Mouse (Mus musculus) monocyte, adult 5-6 weeks (primary cell): ENCODE measurements around the gene Pcbd2. TPM values are rescaled to one million over a fixed set of nuclear protein-coding genes. Genes with fewer than 3 reads are reported as not detected.
"Not testable (repeated sequence)": the region's sequence is repeated elsewhere in the genome, so short reads cannot be mapped to it uniquely, and the experiment has no call there.

Experiments used
- ATAC-seq: fragments of 153-309, 156-312 bp; replicated peaks from 2 replicates; pipeline ENCODE4 v1.8.0; 2017; ENCODE audit warnings: mild to moderate bottlenecking; ENCODE audit not compliant: low TSS enrichment, insufficient number of reproducible peaks, severe bottlenecking, poor library complexity, low FRiP score
- total RNA-seq: library from RNA; stranded (forward); fragments of 200-1000, 200-491, 200-594 nt; gene quantifications from 3 replicates; pipeline ENCODE4 v1.2.3, GENCODE M21; 2017

The Pcbd2 gene
- 18.4 to 47.8 TPM (median 21.5 TPM) in 3 replicates for total RNA-seq

DNA sequence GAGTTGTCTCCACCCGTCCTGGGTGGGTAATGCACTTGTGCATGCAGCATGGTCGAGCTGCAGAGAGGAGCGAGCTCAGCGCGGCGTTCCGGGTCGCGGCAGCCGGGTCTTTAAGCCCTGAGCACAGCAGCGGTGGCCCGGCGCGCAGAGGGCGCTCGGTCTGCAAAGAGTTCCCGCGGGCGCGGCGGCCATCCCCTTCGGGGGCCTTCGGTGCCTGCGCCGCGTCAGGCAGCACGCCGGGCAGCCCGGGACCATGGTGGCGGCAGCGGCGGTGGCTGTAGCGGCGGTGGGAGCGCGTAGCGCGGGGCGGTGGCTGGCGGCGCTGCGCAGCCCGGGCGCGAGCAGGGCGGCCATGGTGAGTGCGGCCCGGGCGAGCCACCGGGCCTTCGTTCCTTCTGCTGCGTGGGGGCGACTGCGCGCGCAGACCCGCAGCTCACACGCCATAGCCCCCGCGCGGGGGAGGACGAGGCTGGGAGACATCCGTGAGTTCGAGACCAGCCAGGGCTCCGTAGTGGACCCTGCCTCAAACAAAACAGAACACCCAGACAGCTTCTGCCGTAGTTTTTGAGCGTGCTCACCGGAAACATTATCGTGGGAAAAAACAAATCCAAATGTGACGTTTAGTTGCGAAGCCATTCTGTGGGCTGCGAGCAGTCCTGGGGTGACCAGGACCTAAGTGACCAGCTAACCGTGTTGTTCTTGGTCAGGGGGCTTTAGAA is at the start of gene Pcbd2:
Pcbd2 (plus strand) TSS at position 249 of the 719 bp plus-strand sequence.
- ATAC-seq = peak; percentile 60

DNA sequence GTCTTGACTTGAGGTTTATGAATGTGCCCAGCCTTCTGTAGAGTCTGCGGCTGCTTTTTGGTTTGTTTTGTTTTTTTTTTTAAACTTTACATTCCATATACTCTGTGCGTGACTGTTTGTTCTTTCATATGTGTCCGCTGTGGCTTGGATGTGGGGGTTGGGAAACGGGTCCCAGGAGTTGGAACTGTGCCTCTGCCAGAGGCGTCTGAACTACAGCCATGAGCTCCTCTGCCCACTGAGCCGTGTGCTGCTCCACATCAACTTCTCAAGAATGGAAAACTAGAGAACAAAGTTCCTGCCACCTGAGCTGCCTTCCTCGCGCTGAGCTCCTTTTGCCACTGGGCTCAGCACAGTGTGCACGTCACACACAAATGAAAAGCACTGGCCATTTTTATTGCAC is 45.0 kb upstream of the Pcbd2 start:
- ATAC-seq = no peak

DNA sequence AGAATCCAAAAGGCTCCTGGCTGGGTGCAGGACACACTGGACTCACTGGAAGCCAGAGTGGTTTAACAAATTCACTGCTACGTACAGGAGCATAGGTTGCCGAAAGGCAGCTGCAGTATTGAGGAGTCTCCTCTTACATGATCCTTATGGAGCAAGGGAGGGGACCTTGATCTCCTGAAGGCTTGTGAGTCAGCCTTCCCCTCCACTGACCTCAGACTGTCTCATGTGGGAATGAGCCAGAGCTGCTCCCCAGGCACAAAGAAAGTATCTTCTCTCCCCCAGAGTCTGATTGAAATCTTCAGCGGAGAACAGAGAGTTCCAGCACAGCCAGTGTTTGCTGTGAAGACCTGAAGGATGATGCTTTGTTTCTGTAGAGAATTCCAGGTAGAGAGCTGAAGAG is 43.6 kb upstream of the Pcbd2 start:
- no peak for ATAC-seq

DNA sequence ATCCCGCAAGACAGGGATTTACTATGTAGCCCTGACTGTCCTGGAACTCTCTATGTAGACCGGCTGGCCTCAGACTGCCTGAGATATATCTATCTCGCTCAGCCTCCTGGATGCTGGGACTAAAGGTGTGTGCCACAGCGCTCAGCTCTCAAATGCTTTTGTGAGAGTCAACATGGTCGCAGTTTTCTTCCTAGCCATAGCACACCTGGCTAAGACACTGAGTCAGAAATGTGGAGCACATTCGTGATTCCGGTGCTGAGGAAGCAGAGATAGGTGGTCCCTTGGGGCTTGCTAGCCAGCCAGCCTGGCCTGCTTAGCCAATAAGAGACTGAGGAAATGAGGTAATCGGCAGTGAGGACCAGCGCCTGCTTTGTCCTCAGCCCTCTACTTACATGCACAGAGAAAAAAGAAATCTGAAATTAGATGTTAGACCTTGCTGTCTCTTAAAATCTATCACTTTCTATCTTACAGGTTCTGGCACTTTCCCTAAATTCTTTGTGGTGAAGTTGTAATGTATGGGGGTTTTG is 41.0 kb upstream of the Pcbd2 start:
- ATAC-seq = no peak

DNA sequence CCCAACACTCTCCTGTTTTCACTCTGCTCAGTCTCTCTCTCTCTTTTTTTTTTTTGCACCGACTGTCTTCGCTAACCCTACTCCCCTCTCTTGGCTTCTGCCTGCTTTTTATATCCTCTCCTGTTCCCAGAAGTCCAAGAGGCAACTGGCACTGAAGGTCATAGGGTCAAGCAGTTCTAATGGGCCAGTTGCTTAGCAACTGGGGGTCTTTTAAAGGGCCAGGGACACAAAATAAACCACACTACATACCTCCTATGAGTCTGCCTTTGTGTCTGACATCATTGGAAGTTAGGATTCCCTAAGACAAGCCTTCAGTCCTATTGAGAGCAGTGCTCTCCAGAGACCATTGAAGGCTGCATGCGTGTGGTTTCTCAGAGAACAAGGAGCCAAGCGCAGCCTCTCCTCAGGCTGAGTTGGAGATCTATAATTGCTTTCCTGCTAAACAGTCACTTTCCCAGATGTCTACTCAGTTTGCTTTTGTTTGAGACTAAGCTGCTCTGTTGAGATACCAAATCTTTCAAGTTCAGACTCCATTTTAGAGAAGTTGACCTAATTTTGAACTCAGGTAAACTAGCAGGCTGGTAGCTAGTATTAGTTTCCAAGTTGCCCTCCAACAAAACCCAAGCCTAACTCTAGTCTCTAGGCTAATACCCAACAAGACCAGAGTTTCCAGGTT is 39.1 kb upstream of the Pcbd2 start:
- no peak for ATAC-seq

DNA sequence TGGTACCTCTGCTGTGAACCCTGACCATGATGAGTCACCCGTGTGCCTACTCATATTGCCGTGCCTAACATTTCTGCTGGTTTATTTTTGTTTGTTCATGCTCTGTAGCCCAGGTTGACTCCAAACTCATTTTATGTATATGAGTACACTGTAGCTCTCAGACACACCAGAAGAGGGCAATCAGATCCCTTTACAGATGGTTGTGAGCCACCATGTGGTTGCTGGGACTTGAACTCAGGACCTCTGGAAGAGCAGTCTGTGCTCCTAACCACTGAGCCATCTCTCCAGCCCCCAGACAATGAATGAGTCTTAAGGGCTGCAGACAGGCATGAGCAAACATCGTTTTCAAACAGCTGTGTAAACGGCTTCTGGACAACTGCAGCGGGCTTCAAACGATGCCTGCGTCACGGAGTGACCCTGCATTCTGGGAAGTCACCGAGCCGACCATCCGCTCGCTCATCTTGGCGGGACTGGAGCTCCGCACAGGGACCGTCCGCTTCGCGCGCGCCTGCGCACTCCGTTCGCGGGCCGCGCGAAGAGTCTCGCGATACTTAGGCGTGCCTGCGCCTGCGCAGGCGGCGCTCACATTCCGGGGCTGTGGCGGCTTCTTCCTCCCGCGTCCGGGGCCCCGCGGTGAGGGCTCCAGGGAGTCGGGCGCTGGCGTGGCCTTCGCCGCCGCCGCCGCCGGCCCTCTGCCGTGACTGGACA is 34.5 kb upstream of the Pcbd2 start, which contains the start of gene B230219D22Rik:
B230219D22Rik (plus strand) TSS at position 590 of the 708 bp plus-strand sequence.
- peak; percentile 81 for ATAC-seq

DNA sequence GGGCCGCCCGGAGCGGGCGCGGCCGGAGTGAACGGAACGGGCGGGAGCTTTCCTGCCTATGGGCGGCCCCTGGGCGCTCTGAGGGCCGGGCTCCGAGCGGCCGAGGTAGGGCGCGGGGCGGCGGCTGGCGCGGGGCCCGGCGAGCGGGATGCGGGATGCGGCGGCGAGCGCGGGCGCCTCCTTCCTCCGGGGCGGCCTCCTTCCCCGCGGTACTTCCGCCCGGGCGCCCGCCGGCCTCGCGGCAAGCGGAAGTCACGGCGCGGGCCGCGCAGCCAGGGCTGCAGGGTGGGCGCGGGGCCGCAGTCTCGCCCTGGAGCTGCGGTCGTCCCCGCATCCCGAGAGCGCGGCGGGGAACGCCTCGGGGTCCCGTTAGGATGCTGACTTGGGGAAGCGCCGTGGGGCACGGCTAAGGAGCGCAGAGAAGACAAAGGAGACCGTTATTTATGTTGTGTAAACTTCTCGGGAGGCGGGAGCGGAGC is 33.9 kb upstream of the Pcbd2 start:
- ATAC-seq = peak; percentile 12; the same call in 1 of the 2 replicates

DNA sequence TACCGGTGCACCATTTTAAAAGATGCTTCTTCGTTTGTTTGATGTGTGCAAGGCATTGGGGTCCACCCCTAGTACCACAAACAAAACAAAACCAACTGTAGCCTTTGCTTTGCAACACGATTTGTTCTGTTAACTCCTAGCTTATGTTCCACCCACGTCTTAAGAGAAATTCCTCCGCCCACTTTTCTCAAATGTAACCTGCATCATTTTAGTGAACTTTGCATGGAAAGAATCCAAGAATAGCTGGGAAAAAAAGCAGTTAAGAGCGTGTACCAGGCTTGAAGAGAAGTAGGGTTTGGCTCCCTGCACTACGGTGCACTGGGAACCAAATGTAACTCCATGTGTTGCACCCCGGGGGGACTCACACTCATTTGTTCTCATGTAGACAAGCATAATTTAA is 33.1 kb upstream of the Pcbd2 start:
- no peak for ATAC-seq

DNA sequence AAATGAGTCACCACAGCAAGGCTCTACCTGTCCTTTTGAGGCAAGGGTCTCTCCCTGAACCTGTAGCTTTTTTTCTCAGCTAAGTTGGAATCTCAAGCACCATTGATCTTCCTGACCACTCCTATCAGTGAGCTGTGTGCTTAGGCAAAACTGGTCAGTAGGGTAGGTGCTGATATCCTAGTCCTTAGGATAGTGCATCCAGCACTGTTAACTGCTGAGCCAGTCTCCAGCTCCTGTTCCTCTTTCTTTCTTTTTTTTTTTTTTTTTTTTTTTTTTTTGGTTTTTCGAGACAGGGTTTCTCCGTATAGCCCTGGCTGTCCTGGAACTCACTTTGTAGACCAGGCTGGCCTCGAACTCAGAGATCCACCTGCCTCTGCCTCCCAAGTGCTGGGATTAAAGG is 31.2 kb upstream of the Pcbd2 start:
- ATAC-seq = not testable (repeated sequence)

DNA sequence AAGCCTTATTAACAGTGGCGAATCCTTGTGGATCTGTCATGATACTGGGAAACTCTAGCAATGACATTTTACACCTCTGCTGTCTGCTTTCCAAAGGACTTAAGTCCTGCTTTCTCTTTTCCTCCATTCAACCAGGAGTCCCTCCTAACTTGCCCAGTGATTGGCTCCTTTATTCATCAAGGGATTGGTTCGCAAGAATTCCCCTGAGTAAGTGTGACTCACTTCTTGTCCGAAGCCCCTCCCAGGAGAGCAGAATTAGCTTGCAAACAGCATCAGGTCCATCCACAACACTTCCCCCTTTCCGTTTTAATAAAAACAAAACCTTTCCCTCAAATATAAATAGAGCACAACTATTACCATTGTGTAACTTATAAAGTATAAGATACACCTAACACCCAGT is 22.9 kb upstream of the Pcbd2 start:
- ATAC-seq = no peak

DNA sequence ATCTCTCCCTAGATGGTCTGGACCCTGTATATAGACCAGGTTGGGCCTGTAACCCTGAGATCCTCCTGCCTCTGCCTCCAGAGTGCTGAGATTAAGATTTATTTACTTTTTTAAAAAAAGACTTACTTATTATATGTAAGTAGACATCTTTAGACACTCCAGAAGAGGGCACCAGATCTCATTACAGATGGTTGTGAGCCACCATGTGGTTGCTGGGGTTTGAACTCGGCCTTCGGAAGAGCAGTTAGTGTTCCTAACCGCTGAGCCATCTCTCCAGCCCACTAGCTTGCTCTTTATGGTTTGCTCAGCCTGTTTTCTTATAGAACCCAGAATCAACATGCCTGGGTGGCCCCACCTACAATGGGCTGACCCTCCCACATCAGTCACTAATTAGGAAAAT is 14.3 kb upstream of the Pcbd2 start:
- ATAC-seq = no peak

DNA sequence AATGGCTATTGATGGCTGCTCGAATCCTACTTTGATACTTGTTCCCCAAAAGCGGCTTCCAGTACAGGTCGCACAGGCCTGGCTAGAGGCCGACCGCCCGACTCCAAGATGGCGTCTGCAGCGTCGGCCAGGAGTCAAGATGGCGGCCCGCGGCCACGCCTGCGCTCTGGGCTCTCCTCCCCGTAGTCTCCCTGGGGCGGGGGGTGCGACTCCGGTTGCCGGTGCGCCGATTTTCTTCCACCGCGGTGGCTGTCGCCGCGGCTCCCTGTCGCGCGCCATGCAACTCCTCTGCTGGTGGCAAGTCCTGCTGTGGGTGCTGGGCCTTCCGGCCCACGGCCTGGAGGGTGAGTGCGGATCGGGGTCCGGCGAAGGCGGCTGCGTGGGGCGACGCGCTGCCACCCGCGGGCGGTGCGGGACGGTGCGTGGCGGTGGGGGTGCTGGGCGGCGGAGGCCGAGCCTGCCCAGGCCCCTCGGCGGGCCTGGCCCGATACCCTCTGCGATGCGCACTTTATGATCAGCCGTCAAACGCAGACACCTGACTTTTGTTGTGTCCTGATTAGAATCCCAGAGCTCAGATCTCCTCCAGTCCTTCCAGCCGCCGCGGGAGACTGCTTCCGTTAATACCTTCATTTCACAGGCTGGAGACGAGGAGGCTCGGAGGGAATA is 12.5 kb upstream of the Pcbd2 start, which contains the start of gene Txndc15:
Txndc15 (plus strand) TSS at position 150 of the 666 bp plus-strand sequence.
- ATAC-seq = peak; percentile 89

DNA sequence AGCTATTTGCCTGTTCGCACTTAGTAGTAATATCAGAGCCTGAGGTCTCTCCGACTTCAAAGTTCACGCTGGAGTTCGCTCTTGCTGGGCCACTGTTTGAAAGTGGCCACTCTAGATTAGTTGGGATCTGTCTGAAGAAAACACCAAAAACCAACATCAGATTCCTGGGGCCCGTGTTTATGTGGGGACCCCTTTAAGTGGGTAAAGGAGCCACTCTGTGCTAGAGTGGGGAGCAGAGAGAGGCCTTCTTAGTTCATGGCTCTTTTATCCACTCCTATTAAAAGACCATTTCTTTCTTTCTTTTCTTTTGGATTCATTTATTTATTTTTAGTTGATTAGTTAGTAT is 12.0 kb upstream of the Pcbd2 start:
- no peak for ATAC-seq

DNA sequence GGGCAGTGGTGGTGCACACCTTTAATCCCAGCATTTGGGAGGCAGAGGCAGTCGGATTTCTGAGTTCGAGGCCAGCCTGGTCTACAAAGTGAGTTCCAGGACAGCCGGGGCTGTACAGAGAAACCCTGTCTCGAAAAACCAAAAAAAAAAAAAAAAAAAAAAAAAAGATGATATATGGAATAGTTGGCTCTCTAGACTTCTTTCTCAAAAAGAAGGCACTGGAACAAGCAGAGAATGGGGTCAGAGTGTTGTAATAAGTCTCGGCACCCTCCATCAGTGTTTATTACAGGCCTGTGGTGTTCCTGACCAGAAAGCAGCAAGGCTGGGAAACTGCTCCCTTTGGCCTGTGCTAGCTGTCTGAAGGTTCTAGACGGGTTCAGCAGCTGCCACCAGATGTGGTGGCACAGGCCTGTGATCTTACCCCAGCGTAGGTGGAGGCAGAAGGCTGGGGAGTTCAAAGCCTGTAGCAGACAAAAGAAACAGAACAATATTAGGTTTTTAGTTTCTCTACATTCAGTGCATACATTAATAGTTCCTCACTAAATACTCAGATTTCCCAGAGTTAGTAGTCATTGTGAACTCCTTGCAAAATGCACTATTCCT is 11.2 kb upstream of the Pcbd2 start:
- no peak for ATAC-seq

DNA sequence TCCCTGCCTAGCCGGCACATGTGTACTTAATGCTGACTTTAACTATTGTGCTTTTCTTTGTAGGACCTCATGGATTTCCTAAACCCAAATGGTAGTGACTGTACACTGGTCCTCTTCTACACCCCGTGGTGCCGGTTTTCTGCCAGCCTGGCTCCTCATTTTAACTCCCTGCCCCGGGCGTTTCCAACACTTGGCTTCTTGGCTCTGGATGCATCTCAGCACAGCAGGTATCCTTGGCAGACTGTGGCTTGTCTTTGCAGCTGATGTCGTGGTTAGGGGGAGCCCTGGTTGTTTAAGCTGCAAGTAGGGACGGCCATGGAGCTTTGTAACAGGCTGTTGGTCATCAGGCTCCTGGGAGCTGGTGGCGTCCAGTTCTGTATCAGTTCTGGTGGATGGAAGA is 5.7 kb upstream of the Pcbd2 start:
- ATAC-seq = no peak

DNA sequence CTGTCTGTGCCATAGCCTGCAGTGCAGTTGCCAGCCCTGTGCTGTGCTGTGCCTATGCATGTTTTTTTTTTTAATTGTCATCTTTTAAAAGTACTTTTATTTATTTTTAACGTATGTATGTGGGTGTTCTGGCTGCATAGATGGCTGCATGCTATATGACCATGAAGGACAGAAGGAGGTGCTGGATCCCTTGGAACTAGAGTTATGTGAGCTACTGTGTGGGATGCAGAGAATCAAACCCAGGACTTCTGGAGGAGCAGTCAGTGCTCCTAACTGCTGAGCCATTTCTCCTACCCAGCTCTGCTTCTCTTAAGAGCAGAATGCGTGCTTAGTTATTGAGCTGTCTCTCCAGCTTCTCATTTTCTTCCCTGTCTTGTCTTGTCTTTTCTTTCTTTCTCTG is 5.2 kb upstream of the Pcbd2 start:
- no peak for ATAC-seq

DNA sequence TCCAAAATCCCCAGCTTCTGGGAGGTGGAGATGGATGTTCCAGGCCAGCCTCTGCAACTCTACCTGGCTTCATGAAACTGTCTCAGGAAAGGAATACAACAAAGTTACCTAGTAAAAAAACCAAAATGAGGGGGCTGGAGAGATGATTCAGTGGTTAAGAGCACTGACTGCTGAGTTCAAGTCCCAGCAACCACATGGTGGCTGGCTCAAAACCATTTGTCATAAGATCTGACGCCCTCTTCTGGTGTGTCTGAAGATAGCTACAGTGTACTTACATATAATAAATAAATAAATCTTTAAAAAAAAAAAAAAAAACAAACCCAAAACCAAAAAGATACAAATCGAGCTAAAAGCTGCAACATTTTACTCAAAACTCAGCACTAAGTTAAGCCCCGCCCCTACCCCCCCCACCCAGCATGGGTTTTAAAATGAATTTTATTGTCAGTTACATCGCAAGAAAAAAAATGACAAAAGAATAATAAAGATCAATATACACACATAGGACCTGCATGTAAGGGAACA is 509 bp upstream of the Pcbd2 start:
- ATAC-seq = no peak

DNA sequence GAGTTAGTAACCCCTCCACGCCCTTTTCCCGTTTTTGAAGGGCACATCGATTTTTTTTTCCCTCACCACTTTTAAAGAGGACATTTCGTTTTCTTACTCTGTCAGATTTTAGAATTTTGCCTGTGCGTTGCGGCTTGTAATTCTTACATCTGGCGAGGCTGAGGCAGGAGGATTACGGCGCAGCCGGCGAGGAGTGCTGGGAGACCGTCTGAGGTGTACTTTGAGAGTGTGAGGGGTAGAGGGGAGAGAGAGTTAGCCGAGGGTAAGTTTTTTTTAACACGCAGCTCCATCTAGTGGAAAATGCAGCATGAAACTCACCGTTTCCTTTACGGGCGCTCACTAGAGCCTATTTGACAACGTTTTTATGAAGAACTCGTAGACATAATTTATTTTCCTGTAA is 671 bp downstream of the Pcbd2 start:
- peak; percentile 59 for ATAC-seq
